In the genomic region with DNA sequence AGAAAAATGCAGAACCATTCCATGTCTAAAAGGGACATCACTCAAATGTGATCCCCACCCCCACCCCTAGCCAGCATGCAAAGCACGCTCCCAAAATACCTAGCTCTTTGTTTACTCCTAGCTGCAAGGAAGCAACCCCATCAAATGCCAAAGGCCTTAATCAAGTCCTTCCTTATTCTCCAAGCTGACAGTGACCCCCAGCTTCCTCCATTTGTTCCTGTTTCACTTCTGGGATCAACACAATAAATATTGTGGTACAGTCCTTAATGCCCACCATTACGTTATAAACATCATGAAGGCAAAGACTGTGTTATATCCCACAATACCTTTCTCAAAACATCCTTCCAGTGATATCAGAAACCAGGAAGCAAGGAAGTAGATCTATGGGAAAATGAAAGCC, we compare ENCODE assay signal across 24 mouse cellular contexts. TPM values are rescaled to one million over a fixed set of nuclear protein-coding genes. Genes with fewer than 3 reads are reported as not detected.
DNase-seq lines count a peak whose midpoint lies in the region; ATAC-seq and TF ChIP-seq lines count a peak whose summit lies in the region.
"Had no signal": no experiment of that assay in that cellular context is flagged by ENCODE, and none has a peak within 500 bp of the region (broad histone marks: within the 10 kb centered on the region; RNA-seq: fewer than 3 reads in every experiment).

No protein-coding gene starts in this region.

- peak overlapping the region; percentile 82 for H3K27ac ChIP-seq in gastrocnemius, adult 2 months
- peak overlapping the region; percentile 66 for H3K27ac ChIP-seq in heart, embryonic 16.5 days (ENCODE audit: low read length)
- H3K27ac ChIP-seq in left cerebral cortex, adult 2 months = peak overlapping the region; percentile 58; the same call in 1 of the 2 replicates
- H3K27ac ChIP-seq in brown adipose tissue, adult 24 weeks (replicated peaks; ENCODE audit: low read depth, low read length) = peak overlapping the region; percentile 85
- H3K27ac ChIP-seq: hindbrain, embryonic 13.5 days; limb, embryonic 10.5 days; midbrain, embryonic 12.5 days had no signal

- ATAC-seq in heart, embryonic 16.5 days (replicated peaks; ENCODE audit: extremely low read depth, insufficient read depth, low FRiP score) = no peak
- ATAC-seq: activated CD4-positive, CD25-positive, alpha-beta regulatory T cell, adult 4 months; forebrain, embryonic 16.5 days; inflammation-experienced regulatory T-cells, adult 6 months had no signal

- no peak overlapping the region for H3K9ac ChIP-seq in heart, embryonic 16.5 days (ENCODE audit: low read length)
- H3K9ac ChIP-seq: hindbrain, embryonic 13.5 days; midbrain, embryonic 12.5 days had no signal

- DNase-seq in gastrocnemius, adult 2 months = no peak
- no peak for DNase-seq in gastrocnemius, postnatal 36 days
- no peak for DNase-seq in heart, postnatal 14 days
- no peak for DNase-seq in left cerebral cortex, adult 2 months (ENCODE audit: extremely low spot score in 1 of 2, low spot score in 2 of 2)
- DNase-seq in left cerebral cortex, postnatal 4 days = no peak
- DNase-seq: adrenal gland, adult 8-10 months; cerebellum, adult 18-20 months; cerebellum, postnatal 14 days; gastrocnemius, postnatal 14 days; kidney, adult 8-10 months; kidney, postnatal 4 days; layer of hippocampus, adult 9-11 months; liver; thymus, adult 18-20 months; thymus, postnatal 36 days had no signal

- H3K36me3 ChIP-seq in heart, embryonic 16.5 days (ENCODE audit: control insufficient read depth, insufficient read depth) = peaks cover 3% of the 10 kb centered on the region; the same call in 1 of the 2 replicates

- WGBS in heart, embryonic 16.5 days = 77% methylated on average over 2 of the region's 2 CpGs

- intact Hi-C loops in gastrocnemius, adult 2 months (cut with DNase I) = loop anchor here (2.0 kb wide), 1 partner anchor 30 kb away; no protein-coding TSS in a partner anchor
- intact Hi-C loops in gastrocnemius, postnatal 36 days (cut with DNase I) = no loop called here
- intact Hi-C loops in heart, postnatal 14 days (cut with DNase I) = loop anchor here (2.0 kb wide), 1 partner anchor 32 kb away; no protein-coding TSS in a partner anchor
- intact Hi-C loops in left cerebral cortex, adult 2 months (cut with DNase I) = no loop called here
- intact Hi-C loops in left cerebral cortex, postnatal 4 days (cut with DNase I) = loop anchor here (10.0 kb wide), 1 partner anchor 118 kb away; no protein-coding TSS in a partner anchor

- no peak for TF ChIP-seq CTCF in gastrocnemius, adult 2 months (IDR thresholded peaks at IDR 0.05)
- no peak for TF ChIP-seq CTCF in left cerebral cortex, adult 2 months (IDR thresholded peaks at IDR 0.05)

- H3K27me3 ChIP-seq in heart, embryonic 16.5 days (ENCODE audit: control insufficient read depth, insufficient read depth, low read length) = no peaks in the 10 kb centered on the region
- H3K27me3 ChIP-seq: hindbrain, embryonic 13.5 days; midbrain, embryonic 12.5 days had no signal

- H3K4me1 ChIP-seq in heart, embryonic 16.5 days (ENCODE audit: control insufficient read depth, insufficient read depth, low read length) = peaks cover 24% of the 10 kb centered on the region
- peaks cover 8% of the 10 kb centered on the region; the same call in 1 of the 2 replicates for H3K4me1 ChIP-seq in brown adipose tissue, adult 24 weeks (ENCODE audit: control insufficient read depth, insufficient read depth, insufficient read length, low read length)

- no peak overlapping the region for H3K4me2 ChIP-seq in heart, embryonic 16.5 days (ENCODE audit: low read depth, low read length)
- H3K4me2 ChIP-seq: hindbrain, embryonic 13.5 days; midbrain, embryonic 12.5 days had no signal

- H3K4me3 ChIP-seq in gastrocnemius, adult 2 months = no peak overlapping the region
- no peak overlapping the region for H3K4me3 ChIP-seq in heart, embryonic 16.5 days (ENCODE audit: low read length)
- no peak overlapping the region for H3K4me3 ChIP-seq in left cerebral cortex, adult 2 months
- no peak overlapping the region for H3K4me3 ChIP-seq in brown adipose tissue, adult 24 weeks (ENCODE audit: insufficient read depth, low read depth, low read length)
- H3K4me3 ChIP-seq: forebrain, embryonic 10.5 days; hindbrain, embryonic 13.5 days; limb, embryonic 10.5 days; midbrain, embryonic 12.5 days had no signal

- no peaks in the 10 kb centered on the region for H3K9me3 ChIP-seq in heart, embryonic 16.5 days (replicated peaks; ENCODE audit: control insufficient read depth, low read length)
- H3K9me3 ChIP-seq: forebrain, embryonic 10.5 days; hindbrain, embryonic 13.5 days; limb, embryonic 10.5 days; midbrain, embryonic 12.5 days had no signal

RNA-seq across cellular contexts. Expression of a gene that starts 4.2 kb away (rescaled TPM):
- total RNA-seq in gastrocnemius, adult 2 months (2021) = 1 to 10 TPM; 6.4 to 7.4 TPM
- 1 to 10 TPM; 5.4 to 9.0 TPM for total RNA-seq in gastrocnemius, postnatal 36 days (2021)
- polyA plus RNA-seq in heart, embryonic 16.5 days (2015; fragmentation: Nextera tagmentation; extraction: Ambion mirVana) = 13.7 and 15.5 TPM in 2 replicates
- total RNA-seq in heart, postnatal 14 days (2021) = 10 to 100 TPM; 33.0 to 36.5 TPM
- 10 to 100 TPM; 87.6 to 90.9 TPM for total RNA-seq in left cerebral cortex, adult 2 months (2021)
- 10 to 100 TPM; 45.0 to 47.8 TPM for total RNA-seq in left cerebral cortex, postnatal 4 days (2021)
- polyA plus RNA-seq in brown adipose tissue, adult 24 weeks (2012; ENCODE audit: insufficient read depth, insufficient read length, missing spikeins) = 2.6 and 3.4 TPM in 2 replicates

RNA-seq across cellular contexts. Expression of a gene that starts 41.7 kb away (rescaled TPM):
- total RNA-seq in gastrocnemius, adult 2 months (2021) = under 1 TPM; 0.33 to 0.45 TPM
- under 1 TPM; 0.20 to 0.57 TPM for total RNA-seq in gastrocnemius, postnatal 36 days (2021)
- polyA plus RNA-seq in heart, embryonic 16.5 days (2015; fragmentation: Nextera tagmentation; extraction: Ambion mirVana) = 30.2 and 33.0 TPM in 2 replicates
- total RNA-seq in heart, postnatal 14 days (2021) = 10 to 100 TPM; 11.8 to 14.3 TPM
- 1 to 10 TPM; 3.7 to 5.0 TPM for total RNA-seq in left cerebral cortex, adult 2 months (2021)
- 1 to 10 TPM; 2.2 to 3.7 TPM for total RNA-seq in left cerebral cortex, postnatal 4 days (2021)
- polyA plus RNA-seq in brown adipose tissue, adult 24 weeks (2012; ENCODE audit: insufficient read depth, insufficient read length, missing spikeins) = 21.4 and 26.2 TPM in 2 replicates

Comparison
In these comparisons a context has a peak if more than half of its experiments do, and no peak if none do; other contexts are left out.
1. intact Hi-C loops: an anchor here in gastrocnemius, adult 2 months (2.0 kb wide), heart, postnatal 14 days (2.0 kb wide) and left cerebral cortex, postnatal 4 days (10.0 kb wide); none called in gastrocnemius, postnatal 36 days and left cerebral cortex, adult 2 months.